Mouse (Mus musculus): Measurements from ENCODE around the gene Dgke. TPM values are rescaled to one million over a fixed set of nuclear protein-coding genes. Genes with fewer than 3 reads are reported as not detected.

Gene Dgke
- polyA plus RNA-seq, 2 experiments from 2014 or later: 4.6 to 7.3 TPM

DNA sequence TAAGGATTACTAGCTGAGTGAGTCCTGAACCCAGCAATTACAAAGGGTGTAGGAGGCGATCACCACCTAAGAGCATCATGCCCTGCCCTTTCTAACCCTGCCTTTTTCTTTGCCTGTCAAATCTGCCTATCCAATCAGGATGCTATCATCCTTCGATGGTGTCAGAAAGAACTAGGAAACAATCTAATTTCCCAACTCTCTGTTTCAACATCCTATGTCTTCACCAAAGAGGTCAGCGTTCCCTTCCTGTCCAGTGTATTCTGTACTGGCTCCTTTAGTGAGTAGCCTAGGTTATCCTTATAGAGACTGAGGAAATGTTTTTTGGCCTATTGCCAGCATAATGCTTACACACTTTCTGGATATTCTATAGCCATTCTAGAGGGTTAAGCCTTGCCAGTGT is 31.1 kb downstream of the Dgke start:
- ATAC-seq: no peak

GRCm38 (mm10) chr11:89034592-89034991 is 32.1 kb downstream of the Dgke start:
- ATAC-seq: no peak

DNA sequence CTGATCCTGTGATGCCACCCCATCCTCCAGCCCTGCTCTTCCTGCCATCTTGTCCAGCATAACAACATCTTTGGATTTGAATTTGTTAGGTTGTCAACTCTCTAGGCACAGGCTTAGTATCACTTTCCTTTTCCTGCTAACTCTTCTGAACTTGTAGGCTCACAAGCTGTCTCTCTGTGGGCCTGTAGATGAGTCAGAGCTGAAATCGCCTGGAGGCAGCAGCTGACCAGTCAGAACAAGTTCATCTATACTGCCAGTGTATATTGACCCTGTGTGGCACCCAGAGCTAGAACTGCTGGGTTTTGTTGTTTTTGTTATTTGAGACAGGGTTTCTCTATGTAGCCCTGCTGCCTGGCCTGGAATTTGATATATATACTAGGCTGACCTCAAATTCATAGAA is 35.5 kb downstream of the Dgke start:
- no peak for ATAC-seq

DNA sequence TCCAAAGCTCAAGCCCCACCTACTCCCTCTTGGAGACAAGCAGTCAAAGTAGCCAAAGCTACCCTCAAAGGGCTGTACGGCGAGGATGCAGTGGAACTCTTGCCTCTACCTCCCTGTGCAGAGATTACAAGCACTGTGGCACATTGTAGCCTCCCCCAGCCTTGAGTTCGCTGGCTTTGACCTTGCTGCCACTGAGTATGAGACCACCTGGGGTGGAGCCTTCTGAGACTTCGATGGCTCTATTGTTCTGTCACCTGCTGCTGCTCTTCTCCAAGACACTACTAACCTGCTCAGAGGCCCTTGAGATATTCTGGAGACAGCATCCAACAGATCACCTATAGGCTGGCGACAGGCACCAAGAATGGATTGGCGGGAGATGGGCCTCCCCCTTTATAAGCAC is 36.1 kb downstream of the Dgke start:
- ATAC-seq: no peak

DNA sequence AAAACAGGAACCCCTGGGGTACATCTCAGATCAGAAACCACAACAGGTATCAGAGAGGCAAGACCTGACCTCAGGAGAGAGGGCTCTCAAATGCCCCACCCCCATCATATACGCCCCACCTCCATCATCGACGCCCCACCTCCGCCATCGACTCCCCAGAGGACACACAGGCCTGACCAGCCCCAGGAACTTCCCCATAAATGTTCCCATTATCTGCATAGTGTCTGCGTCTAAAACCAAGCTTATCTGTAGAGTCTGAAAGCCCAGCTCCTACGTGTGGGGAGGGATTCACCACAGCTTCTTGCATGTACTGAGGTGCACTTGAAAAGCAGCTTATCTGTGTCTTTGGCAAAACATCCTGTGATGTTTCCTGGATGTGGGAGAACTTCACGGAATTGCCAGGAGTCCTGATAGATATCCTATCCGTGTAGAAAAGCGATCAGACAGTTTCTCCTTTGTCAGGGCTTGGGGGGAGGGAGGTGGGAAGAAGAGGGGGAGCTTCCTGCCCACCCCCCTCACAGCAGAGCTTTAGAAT is 37.7 kb downstream of the Dgke start:
- ATAC-seq: no peak

GRCm38 (mm10) chr11:89027955-89028361 is 38.7 kb downstream of the Dgke start:
- ATAC-seq: no peak

- ATAC-seq: no peak
Observed at GRCm38 (mm10) chr11:89026117-89026516, 40.5 kb downstream of the Dgke start.

GRCm38 (mm10) chr11:89025603-89026002 is 41.0 kb downstream of the Dgke start:
- ATAC-seq: no peak

DNA sequence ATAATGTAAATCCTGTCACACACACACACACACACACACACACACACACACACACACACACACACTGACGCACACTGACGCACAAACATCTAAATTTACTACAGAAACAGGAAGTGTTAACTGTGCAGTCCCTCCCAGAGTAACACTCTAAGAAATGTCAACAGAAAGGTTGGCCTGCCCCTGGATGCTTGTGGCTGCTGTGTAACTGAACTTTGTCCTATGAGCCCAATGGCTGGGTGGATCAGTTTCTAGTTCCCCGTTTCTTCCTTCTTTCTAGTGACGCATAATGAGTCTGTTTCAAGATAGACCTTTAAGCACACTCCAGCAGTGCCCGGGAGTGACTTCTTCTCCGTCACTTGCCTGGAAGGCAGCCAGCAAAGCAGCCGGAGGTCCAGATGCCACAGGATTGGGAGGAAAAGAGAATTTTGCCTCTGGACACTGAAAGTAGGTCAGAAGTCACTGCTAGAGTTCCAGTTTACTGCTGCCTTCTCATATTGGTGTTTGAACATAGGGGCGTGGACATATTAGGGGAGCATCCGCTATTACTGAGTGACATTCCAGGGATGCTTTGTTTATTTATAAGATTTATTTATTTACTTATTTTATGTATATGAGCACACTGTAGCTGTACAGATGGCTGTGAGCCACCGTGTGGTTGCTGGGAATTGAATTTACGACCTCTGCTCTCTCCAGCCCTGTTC is 42.3 kb downstream of the Dgke start:
- peak; percentile 89 for ATAC-seq

- ATAC-seq: no peak
Observed at GRCm38 (mm10) chr11:89023477-89023876, 43.2 kb downstream of the Dgke start.

DNA sequence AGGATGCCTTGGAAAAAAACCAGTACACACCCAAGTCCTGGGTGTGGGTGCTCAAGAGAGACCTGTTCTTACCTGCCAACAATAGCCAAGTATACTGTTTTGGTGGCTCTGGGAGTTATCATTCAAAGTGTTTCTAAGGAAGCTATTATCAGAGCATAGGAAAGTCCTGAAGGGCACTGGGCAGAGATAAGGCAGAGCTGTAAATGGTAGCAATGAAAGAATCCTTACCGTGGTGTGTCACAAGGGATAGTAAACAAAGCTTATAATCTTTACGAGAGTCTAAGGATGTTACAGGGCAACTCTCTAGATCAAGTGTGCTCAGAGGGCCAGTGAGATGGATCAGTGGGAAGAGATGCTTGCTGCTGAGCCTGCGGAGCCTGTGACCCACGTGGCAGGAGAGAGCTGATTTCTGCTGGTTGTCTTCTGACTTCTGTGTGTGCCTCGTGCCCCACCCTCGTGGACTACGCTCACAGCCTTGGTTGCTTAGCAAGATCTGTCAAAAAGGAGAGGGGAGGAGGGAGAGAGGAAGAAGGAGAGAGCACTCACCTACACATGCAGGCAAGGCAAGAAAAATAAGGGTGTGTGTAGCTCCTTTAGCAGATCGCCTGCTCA is 44.4 kb downstream of the Dgke start:
- peak; percentile 55 for ATAC-seq

DNA sequence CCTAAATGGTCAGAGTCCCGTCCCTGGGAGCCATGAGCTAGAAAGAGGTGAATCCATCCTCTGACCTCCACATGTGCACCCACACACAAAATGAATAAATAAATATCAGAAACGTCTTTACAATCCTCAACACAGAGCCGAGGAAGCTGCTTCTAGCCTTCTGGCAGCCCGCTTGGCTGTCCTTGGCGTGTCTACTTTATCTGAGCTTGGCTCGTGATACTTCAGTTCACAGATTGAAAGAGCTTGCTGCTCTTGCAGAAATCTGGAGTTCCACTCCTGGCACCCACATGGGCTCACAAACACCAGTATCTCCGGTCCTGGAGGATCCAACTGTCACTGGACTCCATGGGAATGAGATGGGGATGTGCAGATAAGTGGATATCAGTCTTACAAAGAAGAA is 45.0 kb downstream of the Dgke start:
- ATAC-seq: no peak

DNA sequence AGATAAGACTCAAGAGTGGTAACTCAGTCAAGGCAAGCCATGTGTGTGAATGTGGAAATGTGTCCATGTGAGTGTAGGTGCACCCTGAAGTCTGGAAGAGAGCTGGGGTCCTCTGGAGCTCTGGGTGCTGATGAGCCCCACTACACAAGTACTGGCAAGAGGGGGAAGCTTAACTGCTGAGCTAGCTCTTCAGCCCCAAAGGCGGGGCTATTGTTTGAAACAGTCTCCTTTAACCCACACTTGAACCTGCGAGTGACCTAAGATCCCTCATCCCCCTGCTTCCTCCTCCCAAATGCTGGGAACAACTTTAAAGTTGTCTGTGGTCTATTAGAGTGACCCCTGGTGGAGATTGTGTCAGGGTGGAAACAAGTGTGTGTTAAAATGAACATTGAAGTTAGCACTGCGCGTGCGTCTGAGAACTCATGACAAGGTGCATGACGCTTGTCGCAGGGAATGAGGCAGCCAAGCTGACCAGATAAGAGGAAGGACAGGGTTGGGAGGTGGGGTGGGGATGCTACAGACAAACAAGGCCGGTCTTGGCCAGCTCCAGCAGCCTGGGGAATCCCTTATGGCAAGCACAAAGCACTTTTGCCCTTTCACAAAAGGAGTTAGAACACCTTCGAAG is 45.9 kb downstream of the Dgke start:
- no peak for ATAC-seq

DNA sequence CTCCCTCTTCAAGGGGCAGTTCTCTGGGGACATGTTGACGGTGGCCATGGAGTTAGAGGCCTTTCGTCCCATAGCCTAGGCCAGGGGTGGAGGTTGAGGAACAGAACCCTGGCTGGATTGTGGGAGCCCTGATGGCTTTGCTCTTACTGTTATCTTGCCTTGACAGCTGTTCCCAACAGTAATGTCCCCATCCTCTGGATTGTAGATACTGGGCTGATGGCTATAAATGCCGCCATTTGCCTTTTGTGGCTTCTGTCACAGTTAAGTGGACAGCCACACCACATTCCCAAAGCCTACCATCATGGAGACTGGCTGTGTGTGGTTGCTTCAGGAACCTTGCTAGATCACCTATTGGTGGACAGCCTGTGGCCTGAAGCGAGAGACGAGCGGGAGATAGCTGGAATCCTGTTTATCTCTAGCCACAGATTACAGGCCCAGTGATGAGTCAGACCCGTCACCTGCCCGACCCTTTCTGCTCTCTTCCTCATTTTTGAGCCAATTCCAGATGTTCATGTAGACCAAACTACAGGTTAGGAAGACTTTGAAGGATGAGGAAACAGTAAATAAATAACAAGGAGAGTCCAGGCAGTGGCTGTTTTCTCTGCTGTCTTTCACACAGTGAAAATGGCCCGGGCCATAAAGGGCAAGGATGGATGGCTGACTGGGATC is 49.0 kb downstream of the Dgke start:
- no peak for ATAC-seq

DNA sequence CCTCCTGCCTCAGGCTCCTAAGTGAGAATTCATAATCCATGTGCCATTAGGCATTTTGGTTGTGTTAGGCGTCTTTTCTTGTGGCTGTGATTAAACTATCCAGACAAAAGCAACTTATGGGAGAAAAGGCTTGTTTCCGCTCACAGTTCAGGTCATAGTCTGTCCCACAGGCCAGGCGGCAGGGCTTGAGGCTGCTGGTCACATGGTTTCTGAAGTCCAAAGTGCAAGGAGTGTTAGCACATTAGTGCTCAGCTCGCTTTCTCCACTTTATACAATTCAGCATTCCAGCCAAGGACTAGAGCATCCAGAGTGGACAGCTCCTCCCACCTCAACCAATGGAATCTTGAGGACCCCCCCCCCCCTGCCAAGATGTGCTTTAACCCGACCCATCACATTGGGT is 54.4 kb downstream of the Dgke start:
- ATAC-seq: no peak

GRCm38 (mm10) chr11:89009496-89009895 is 57.2 kb downstream of the Dgke start:
- no peak for ATAC-seq

DNA sequence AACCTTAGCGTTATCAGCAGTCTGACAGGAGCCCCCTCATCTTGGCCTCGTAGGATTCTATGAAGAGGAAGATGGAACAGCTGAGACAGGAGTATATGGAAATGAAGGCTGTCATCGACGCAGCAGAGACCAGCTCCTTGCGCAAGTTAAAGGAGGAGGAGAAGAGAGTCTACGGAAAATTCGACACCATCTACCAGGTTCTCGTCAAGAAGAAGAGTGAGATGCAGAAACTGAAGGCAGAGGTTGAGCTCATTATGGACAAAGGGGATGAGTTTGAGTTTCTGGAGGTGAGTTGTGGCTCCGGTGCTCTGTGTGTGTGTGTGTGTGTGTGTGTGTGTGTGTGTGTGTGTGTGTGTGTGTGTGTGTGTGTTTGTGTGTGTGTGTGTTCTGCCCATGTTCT is 57.6 kb downstream of the Dgke start:
- no peak for ATAC-seq

- no peak for ATAC-seq
Observed at GRCm38 (mm10) chr11:89007582-89007981, 59.1 kb downstream of the Dgke start.

DNA sequence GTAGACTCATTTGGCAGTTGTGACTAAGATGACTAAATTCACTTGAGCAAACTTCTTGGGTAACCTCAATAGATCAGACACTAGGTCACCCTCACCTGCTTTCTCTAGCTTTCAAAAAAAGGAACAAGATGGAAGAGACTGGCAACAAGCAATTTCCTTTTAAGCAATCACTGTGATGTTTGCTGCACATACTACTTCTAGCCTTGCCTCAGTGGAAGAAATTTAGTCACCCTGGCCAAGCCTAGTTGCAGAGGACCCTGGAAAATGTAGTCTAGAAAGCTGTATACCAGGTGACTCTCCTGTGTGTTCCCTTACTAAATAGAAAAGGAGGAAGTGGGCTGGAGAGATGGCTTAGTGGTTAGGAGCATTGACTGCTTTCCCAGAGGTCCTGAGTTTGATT is 60.2 kb downstream of the Dgke start:
- no peak for ATAC-seq

- ATAC-seq: no peak
Observed at GRCm38 (mm10) chr11:89005473-89005872, 61.2 kb downstream of the Dgke start.

- ATAC-seq: no peak
Observed at GRCm38 (mm10) chr11:89003726-89004125, 62.9 kb downstream of the Dgke start.

DNA sequence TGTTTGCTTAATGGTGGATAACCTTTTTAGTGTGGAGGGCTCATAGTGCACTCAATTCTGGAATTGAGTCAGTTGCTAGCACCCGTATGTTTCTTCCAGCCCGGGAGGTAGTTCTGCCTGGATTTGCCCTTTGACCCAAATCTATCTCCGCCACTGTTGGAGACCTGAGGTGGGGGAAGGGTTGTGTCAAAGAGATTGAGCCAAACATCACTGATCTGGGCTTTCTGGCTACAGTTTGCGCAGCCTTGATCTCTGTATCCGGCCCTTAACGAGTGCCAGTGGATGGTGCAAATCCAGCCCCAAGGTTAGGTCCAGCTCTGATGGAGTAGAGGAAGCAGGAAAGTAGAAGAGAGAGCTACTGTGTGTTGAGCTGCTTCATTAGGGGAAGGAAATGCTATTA is 63.6 kb downstream of the Dgke start:
- no peak for ATAC-seq

GRCm38 (mm10) chr11:89002621-89003020 is 64.0 kb downstream of the Dgke start:
- no peak for ATAC-seq

Measured in CD4-positive, CD25-positive, alpha-beta regulatory T cell, adult 4 months (primary cell).